Mouse (Mus musculus) G1E-ER4 (cell line): Measurements from ENCODE around the gene Mfsd5. TPM values are rescaled to one million over a fixed set of nuclear protein-coding genes. Genes with fewer than 3 reads are reported as not detected.

ENCODE experiments used
- GATA1 ChIP-seq: IDR thresholded peaks from one replicate; pipeline ENCODE4 v1.8.0; 2012; ENCODE audit warnings: low read length, inconsistent platforms
- polyA plus RNA-seq: library from polyadenylated mRNA; stranded (reverse); fragments of >175 nt; gene quantifications from 2 replicates; pipeline ENCODE4 v1.2.3, GENCODE M21; 2012

Gene Mfsd5
- polyA plus RNA-seq, 1 experiment: 76.7 TPM

DNA sequence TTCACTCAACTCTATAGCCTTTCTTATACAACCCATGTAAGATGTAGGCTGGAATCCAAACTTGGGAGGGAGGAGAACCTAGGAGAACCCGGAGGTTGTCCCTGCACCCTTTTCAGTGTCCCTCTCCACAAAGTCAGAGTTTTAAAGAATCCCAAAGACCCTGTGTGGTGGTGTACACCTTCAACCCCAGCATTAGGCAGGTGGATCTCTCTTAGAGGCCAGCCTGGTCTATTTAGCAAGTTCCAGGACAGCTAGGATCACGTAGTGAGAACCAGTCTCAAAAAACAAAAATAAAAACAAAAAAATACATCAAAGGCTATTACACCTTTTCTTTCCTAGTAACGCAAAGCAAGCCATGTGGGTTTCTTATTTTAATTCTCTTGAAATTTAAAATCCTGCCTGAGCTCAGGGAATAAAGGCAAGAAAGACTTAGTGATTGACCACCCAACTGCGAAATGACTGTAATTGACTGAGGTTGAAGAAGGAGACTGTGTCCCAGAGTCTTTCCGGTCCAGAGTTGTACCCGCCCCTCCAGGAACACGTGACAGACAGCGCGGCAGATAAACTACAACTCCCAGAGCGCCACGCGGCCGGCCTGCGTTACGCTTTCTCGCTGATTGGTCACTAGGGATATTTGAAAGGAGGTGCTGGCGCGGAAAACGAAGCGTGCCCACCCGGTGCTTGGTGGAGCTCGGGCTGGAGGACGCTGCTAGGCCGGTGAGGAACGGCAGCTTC is 16.5 kb downstream of the Mfsd5 start, which contains the start of gene Espl1:
TSS of gene Espl1 (plus strand) at position 634 of the 735 bp plus-strand sequence.
- TF ChIP-seq GATA1: no peak

- TF ChIP-seq GATA1: no peak
Measured at GRCm38 (mm10) chr15:102296368-102297006, 17.2 kb downstream of the Mfsd5 start.

GRCm38 (mm10) chr15:102302542-102302941 is 23.3 kb downstream of the Mfsd5 start:
- no peak for TF ChIP-seq GATA1

DNA sequence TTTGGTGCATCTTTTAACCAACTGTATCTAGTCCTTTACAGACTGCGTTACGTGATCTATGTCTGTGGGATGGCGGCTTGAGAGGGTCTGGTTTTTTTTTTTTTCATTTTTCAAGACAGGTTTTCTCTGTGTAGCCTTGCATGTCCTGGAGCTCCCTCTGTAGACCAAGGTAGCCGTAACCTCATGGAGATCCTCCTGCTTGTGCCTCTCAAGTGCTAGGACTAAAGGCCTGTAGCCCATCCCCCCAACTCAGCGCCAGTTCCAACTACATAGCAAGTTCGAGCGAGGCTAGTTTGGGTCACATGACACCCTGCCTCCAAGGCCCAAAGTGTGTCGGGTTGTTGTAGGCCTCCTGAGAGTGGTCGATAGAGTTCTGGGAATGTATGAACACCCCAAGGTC is 29.5 kb downstream of the Mfsd5 start:
- TF ChIP-seq GATA1: no peak

GRCm38 (mm10) chr15:102310074-102310845 is 31.0 kb downstream of the Mfsd5 start:
- no peak for TF ChIP-seq GATA1

- TF ChIP-seq GATA1: no peak
Measured at GRCm38 (mm10) chr15:102311489-102311888, 32.2 kb downstream of the Mfsd5 start.

DNA sequence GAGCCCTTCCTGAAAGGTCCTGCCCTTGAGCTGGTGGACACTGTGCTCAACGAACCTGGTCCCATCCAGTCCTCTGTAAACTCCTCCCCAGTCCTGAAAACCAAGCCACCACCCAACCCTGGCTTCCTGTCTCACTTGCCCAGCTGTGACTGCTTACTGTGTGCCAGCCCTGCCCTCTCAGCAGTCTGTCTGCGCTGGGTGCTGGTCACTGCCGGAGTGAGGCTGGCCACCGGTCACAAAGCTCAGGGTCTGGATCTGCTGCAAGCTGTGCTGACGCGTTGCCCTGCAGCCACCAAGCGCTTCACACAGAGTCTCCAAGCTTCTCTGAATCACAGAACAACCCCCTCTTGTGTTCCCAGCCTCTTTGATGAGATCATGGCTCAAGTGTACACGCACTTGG is 36.0 kb downstream of the Mfsd5 start:
- no peak for TF ChIP-seq GATA1

DNA sequence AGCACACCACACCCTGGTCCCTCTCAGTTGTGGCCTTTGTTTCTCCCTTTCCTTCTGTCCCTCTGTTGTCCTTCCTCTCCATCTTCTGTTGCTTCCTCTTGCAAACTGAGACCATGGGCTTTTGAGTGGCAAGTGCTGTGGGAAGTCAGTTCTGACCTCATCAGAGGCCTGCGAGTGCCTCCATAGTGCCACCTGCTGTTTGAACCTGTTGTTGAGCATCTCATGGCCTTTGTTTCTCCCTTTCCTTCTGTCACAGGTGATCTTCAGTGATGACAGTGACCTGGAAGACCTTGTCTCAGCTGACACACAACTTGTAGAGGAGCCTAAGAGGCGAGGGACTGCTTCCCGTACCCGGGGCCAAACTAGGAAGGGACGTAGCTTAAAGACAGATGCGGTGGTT is 37.0 kb downstream of the Mfsd5 start:
- TF ChIP-seq GATA1: no peak

- TF ChIP-seq GATA1: no peak
Measured at GRCm38 (mm10) chr15:102324654-102325473, 45.6 kb downstream of the Mfsd5 start.

GRCm38 (mm10) chr15:102326022-102326576 is 46.8 kb downstream of the Mfsd5 start, which contains the start of gene Pfdn5:
Gene Pfdn5, plus strand, starts transcription at chr15:102326116.
- TF ChIP-seq GATA1: no peak

- no peak for TF ChIP-seq GATA1
Measured at GRCm38 (mm10) chr15:102326892-102327291, 47.6 kb downstream of the Mfsd5 start.

Other genes starting within 250 kb of the Mfsd5 start
- gene Eif4b, start 205.7 kb upstream of the Mfsd5 start, polyA plus RNA-seq: 375 and 424 TPM in 2 replicates
- gene Tns2, start 179.0 kb upstream of the Mfsd5 start, polyA plus RNA-seq: 0.27 and 0.48 TPM in 2 replicates
- 17.4 and 17.7 TPM in 2 replicates for gene Spryd3, start 143.2 kb upstream of the Mfsd5 start, polyA plus RNA-seq
- gene Igfbp6, start 135.1 kb upstream of the Mfsd5 start, polyA plus RNA-seq: 0.16 and 0.45 TPM in 2 replicates
- gene Soat2, start 128.9 kb upstream of the Mfsd5 start, polyA plus RNA-seq: 5.5 and 5.9 TPM in 2 replicates
- 14.6 and 16.0 TPM in 2 replicates for gene Zfp740, start 76.2 kb upstream of the Mfsd5 start, polyA plus RNA-seq
- gene Csad, start 74.7 kb upstream of the Mfsd5 start, polyA plus RNA-seq: 8.9 and 9.5 TPM in 2 replicates
- gene Itgb7, start 47.5 kb upstream of the Mfsd5 start, polyA plus RNA-seq: 29.3 and 36.6 TPM in 2 replicates
- 2.6 and 2.9 TPM in 2 replicates for gene Rarg, start 21.9 kb upstream of the Mfsd5 start, polyA plus RNA-seq
- not detected in 2 replicates for gene Gm9918, start 8.9 kb upstream of the Mfsd5 start, polyA plus RNA-seq
- 38.5 and 42.8 TPM in 2 replicates for gene Espl1, start 16.8 kb downstream of the Mfsd5 start, polyA plus RNA-seq
- 9.9 and 26.7 TPM in 2 replicates for gene Pfdn5, start 46.7 kb downstream of the Mfsd5 start, polyA plus RNA-seq
- 74.6 and 92.3 TPM in 2 replicates for gene Myg1, start 52.3 kb downstream of the Mfsd5 start, polyA plus RNA-seq
- 194 and 207 TPM in 2 replicates for gene Aaas, start 71.3 kb downstream of the Mfsd5 start, polyA plus RNA-seq
- gene Sp7, start 87.7 kb downstream of the Mfsd5 start, polyA plus RNA-seq: not detected in 2 replicates
- 15.3 and 42.1 TPM in 2 replicates for gene Sp1, start 126.7 kb downstream of the Mfsd5 start, polyA plus RNA-seq
- gene Amhr2, start 165.9 kb downstream of the Mfsd5 start, polyA plus RNA-seq: not detected in 2 replicates
- 56.7 and 227 TPM in 2 replicates for gene Prr13, start 179.6 kb downstream of the Mfsd5 start, polyA plus RNA-seq
- 289 and 813 TPM in 2 replicates for gene Pcbp2, start 191.1 kb downstream of the Mfsd5 start, polyA plus RNA-seq
- not detected in 2 replicates for gene Gm10337, start 224.3 kb downstream of the Mfsd5 start, polyA plus RNA-seq
- 1.2 and 1.3 TPM in 2 replicates for gene Map3k12, start 237.6 kb downstream of the Mfsd5 start, polyA plus RNA-seq
- 75.2 and 86.3 TPM in 2 replicates for gene Tarbp2, start 238.7 kb downstream of the Mfsd5 start, polyA plus RNA-seq
- 1.4 and 1.7 TPM in 2 replicates for gene Npff, start 245.5 kb downstream of the Mfsd5 start, polyA plus RNA-seq